8 mouse cellular contexts compared by ENCODE assay signal in the genomic region with DNA sequence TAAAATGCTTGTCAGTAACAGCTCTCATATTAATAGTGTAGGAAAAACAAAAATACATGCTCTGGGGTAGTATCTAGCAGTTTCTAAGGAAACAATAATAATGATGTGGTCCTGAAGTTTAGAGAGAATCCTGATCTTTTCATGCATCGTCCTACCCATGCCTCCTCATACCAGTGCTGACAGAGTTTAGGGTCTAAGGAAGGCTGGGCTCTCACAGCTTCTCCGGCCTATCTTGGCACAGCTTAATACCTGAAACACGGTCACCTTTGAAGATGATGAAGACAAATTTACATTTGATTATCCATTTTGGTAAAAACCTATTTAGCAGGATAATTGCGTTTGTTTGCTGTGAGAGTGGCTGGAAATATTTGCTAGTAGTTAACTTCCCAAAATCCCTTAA. TPM values are rescaled to one million over a fixed set of nuclear protein-coding genes. Genes with fewer than 3 reads are reported as not detected.
DNase-seq lines count a peak whose midpoint lies in the region; ATAC-seq and TF ChIP-seq lines count a peak whose summit lies in the region.
"Had no signal": no experiment of that assay in that cellular context is flagged by ENCODE, and none has a peak within 500 bp of the region (broad histone marks: within the 10 kb centered on the region; RNA-seq: fewer than 3 reads in every experiment).

No protein-coding gene starts in this region.

- H3K9me3 ChIP-seq in lung, embryonic 16.5 days (ENCODE audit: control insufficient read depth, low read length), result no peaks in the 10 kb centered on the region
- no peaks in the 10 kb centered on the region for H3K9me3 ChIP-seq in hindbrain, embryonic 15.5 days

- no peaks in the 10 kb centered on the region for H3K79me2 ChIP-seq in myocyte (ENCODE audit: control insufficient read depth, insufficient read depth)

- H3K27ac ChIP-seq in lung, embryonic 16.5 days (ENCODE audit: low read length), result peak overlapping the region; percentile 82
- H3K27ac ChIP-seq in hindbrain, embryonic 15.5 days (replicated peaks), result no peak overlapping the region

- H3K4me2 ChIP-seq in lung, embryonic 16.5 days (ENCODE audit: low read depth, low read length), result peak overlapping the region; percentile 63
- peak overlapping the region; percentile 15; the same call in 1 of the 2 replicates for H3K4me2 ChIP-seq in hindbrain, embryonic 15.5 days
- peak overlapping the region; percentile 94 for H3K4me2 ChIP-seq in myocyte (ENCODE audit: low read depth)

- H3ac ChIP-seq in myocyte (ENCODE audit: control insufficient read depth, insufficient read length), result no peak overlapping the region

- peak overlapping the region; percentile 52 for H3K4me3 ChIP-seq in lung, embryonic 16.5 days (ENCODE audit: low read length)
- no peak overlapping the region for H3K4me3 ChIP-seq in hindbrain, embryonic 15.5 days
- H3K4me3 ChIP-seq in myocyte, result peak overlapping the region; percentile 19

- WGBS in lung, embryonic 16.5 days, result 15% methylated on average over 4 of the region's 4 CpGs
- 51% methylated on average over 4 of the region's 4 CpGs for WGBS in hindbrain, embryonic 15.5 days

- no peaks in the 10 kb centered on the region for H3K27me3 ChIP-seq in lung, embryonic 16.5 days (ENCODE audit: control insufficient read depth, insufficient read depth, low read depth, low read length)
- H3K27me3 ChIP-seq in hindbrain, embryonic 15.5 days, result no peaks in the 10 kb centered on the region
- H3K27me3 ChIP-seq in myocyte (ENCODE audit: control insufficient read depth, insufficient read depth, insufficient read length), result no peaks in the 10 kb centered on the region

- H3K36me3 ChIP-seq in lung, embryonic 16.5 days (ENCODE audit: control insufficient read depth, insufficient read depth, low read length), result no peaks in the 10 kb centered on the region
- no peaks in the 10 kb centered on the region for H3K36me3 ChIP-seq in hindbrain, embryonic 15.5 days
- H3K36me3 ChIP-seq in myocyte (ENCODE audit: control insufficient read depth, insufficient read depth), result no peaks in the 10 kb centered on the region

- TF ChIP-seq POLR2A in myocyte (IDR thresholded peaks at IDR 0.05; ENCODE audit: insufficient read length, low read depth), result no peak

- no peak for ATAC-seq in lung, embryonic 16.5 days (ENCODE audit: low read depth)
- ATAC-seq in hindbrain, embryonic 15.5 days (ENCODE audit: low FRiP score, low read depth), result no peak

- DNase-seq in lung, postnatal 36 days, result no peak
- DNase-seq in embryo, embryonic 10.5 days (ENCODE audit: low spot score), result peak; percentile 63
- DNase-seq in right cerebral cortex, adult 2 months (ENCODE audit: low spot score in 2 of 2), result no peak
- no peak for DNase-seq in gastrocnemius, postnatal 10 days
- DNase-seq: adrenal gland, postnatal 14 days had no signal

- H3K4me1 ChIP-seq in lung, embryonic 16.5 days (replicated peaks; ENCODE audit: control insufficient read depth, insufficient read depth, low read length), result peaks cover 19% of the 10 kb centered on the region
- H3K4me1 ChIP-seq in hindbrain, embryonic 15.5 days (replicated peaks), result peaks cover 30% of the 10 kb centered on the region

- peak overlapping the region; percentile 72 for H3K9ac ChIP-seq in lung, embryonic 16.5 days (ENCODE audit: low read length)
- H3K9ac ChIP-seq in hindbrain, embryonic 15.5 days, result no peak overlapping the region

TF ChIP-seq in myocyte, 11 proteins besides CTCF, POLR2A, EP300 and RAD21:
- TF ChIP-seq REST (IDR thresholded peaks at IDR 0.05; ENCODE audit: insufficient read depth, insufficient read length), result no peak
- TF ChIP-seq POLR2AphosphoS2 (IDR thresholded peaks at IDR 0.05; ENCODE audit: insufficient read length, low read depth), result peak; percentile 10
- no peak for TF ChIP-seq SRF (IDR thresholded peaks at IDR 0.05; ENCODE audit: control insufficient read depth, insufficient read length, low read depth)
- TF ChIP-seq TCF12 (IDR thresholded peaks at IDR 0.05; ENCODE audit: insufficient read depth, poor library complexity, severe bottlenecking), result no peak

RNA-seq across cellular contexts. Expression of a gene that starts 1.4 kb away (rescaled TPM):
- 5.9 and 9.7 TPM in 2 replicates for polyA plus RNA-seq in lung, embryonic 16.5 days (2015; fragmentation: Nextera tagmentation; extraction: Ambion mirVana)
- polyA plus RNA-seq in hindbrain, embryonic 15.5 days (2015; fragmentation: Nextera tagmentation; extraction: Ambion mirVana), result 1.1 and 1.6 TPM in 2 replicates
- polyA plus RNA-seq in myocyte (2012; fragmentation: generic; extraction: Trizol), result 2.5 TPM
- 10 to 100 TPM; 86.2 to 86.5 TPM for total RNA-seq in gastrocnemius, postnatal 10 days (2021)

RNA-seq across cellular contexts. Expression of a gene that starts 2.6 kb away (rescaled TPM):
- polyA plus RNA-seq in lung, embryonic 16.5 days (2015; fragmentation: Nextera tagmentation; extraction: Ambion mirVana), result 4.0 and 4.9 TPM in 2 replicates
- 0.54 TPM in 1 of 2 replicates, not detected in the other for polyA plus RNA-seq in hindbrain, embryonic 15.5 days (2015; fragmentation: Nextera tagmentation; extraction: Ambion mirVana)
- polyA plus RNA-seq in myocyte (2012; fragmentation: generic; extraction: Trizol), result 1.3 TPM
- 100 to 1,000 TPM; 106 to 125 TPM for total RNA-seq in gastrocnemius, postnatal 10 days (2021)

RNA-seq across cellular contexts. Expression of a gene that starts 5.4 kb away (rescaled TPM):
- 36.9 and 37.8 TPM in 2 replicates for polyA plus RNA-seq in lung, embryonic 16.5 days (2015; fragmentation: Nextera tagmentation; extraction: Ambion mirVana)
- 7.7 and 10.4 TPM in 2 replicates for polyA plus RNA-seq in hindbrain, embryonic 15.5 days (2015; fragmentation: Nextera tagmentation; extraction: Ambion mirVana)
- polyA plus RNA-seq in myocyte (2012; fragmentation: generic; extraction: Trizol), result 273 TPM
- total RNA-seq in gastrocnemius, postnatal 10 days (2021), result 100 to 1,000 TPM; 361 to 459 TPM

RNA-seq across cellular contexts. Expression of a gene that starts 7.0 kb away (rescaled TPM):
- 33.4 and 44.6 TPM in 2 replicates for polyA plus RNA-seq in lung, embryonic 16.5 days (2015; fragmentation: Nextera tagmentation; extraction: Ambion mirVana)
- 7.4 and 9.8 TPM in 2 replicates for polyA plus RNA-seq in hindbrain, embryonic 15.5 days (2015; fragmentation: Nextera tagmentation; extraction: Ambion mirVana)
- polyA plus RNA-seq in myocyte (2012; fragmentation: generic; extraction: Trizol), result 2.1 TPM
- total RNA-seq in gastrocnemius, postnatal 10 days (2021), result 100 to 1,000 TPM; 187 to 217 TPM

RNA-seq across cellular contexts. Expression of a gene that starts 8.1 kb away (rescaled TPM):
- polyA plus RNA-seq in lung, embryonic 16.5 days (2015; fragmentation: Nextera tagmentation; extraction: Ambion mirVana), result 13.3 and 14.0 TPM in 2 replicates
- 1.8 and 3.1 TPM in 2 replicates for polyA plus RNA-seq in hindbrain, embryonic 15.5 days (2015; fragmentation: Nextera tagmentation; extraction: Ambion mirVana)
- polyA plus RNA-seq in myocyte (2012; fragmentation: generic; extraction: Trizol), result 1.3 TPM
- 100 to 1,000 TPM; 213 to 261 TPM for total RNA-seq in gastrocnemius, postnatal 10 days (2021)

Comparison
In these comparisons a context has a peak if more than half of its experiments do, and no peak if none do; other contexts are left out.
1. H3K4me2 ChIP-seq: peak in every context shown above with its lines; median percentile 94 in myocyte; 63 in lung, embryonic 16.5 days; 15 in hindbrain, embryonic 15.5 days.